ENCODE assay signal across 11 mouse cellular contexts in genomic region chr1:91313251-91313650, GRCm38 (mm10). TPM values are rescaled to one million over a fixed set of nuclear protein-coding genes. Genes with fewer than 3 reads are reported as not detected.
DNase-seq lines count a peak whose midpoint lies in the region; ATAC-seq and TF ChIP-seq lines count a peak whose summit lies in the region.
"Had no signal": no experiment of that assay in that cellular context is flagged by ENCODE, and none has a peak within 500 bp of the region (broad histone marks: within the 10 kb centered on the region; RNA-seq: fewer than 3 reads in every experiment).

No protein-coding gene starts in this region.

- H3K4me3 ChIP-seq in hindbrain, embryonic 11.5 days (ENCODE audit: low read depth, low read length), result no peak overlapping the region
- H3K4me3 ChIP-seq in hindbrain, embryonic 13.5 days, result no peak overlapping the region
- no peak overlapping the region for H3K4me3 ChIP-seq in bone marrow macrophage, adult 2 months (ENCODE audit: insufficient read depth, low read length)
- no peak overlapping the region for H3K4me3 ChIP-seq in heart, embryonic 10.5 days
- no peak overlapping the region for H3K4me3 ChIP-seq in liver, postnatal 0 days (ENCODE audit: low read depth, low read length)

- H3K9me3 ChIP-seq in hindbrain, embryonic 11.5 days (ENCODE audit: control insufficient read depth, low read length), result no peaks in the 10 kb centered on the region
- H3K9me3 ChIP-seq in hindbrain, embryonic 13.5 days, result no peaks in the 10 kb centered on the region
- H3K9me3 ChIP-seq in heart, embryonic 10.5 days, result no peaks in the 10 kb centered on the region
- H3K9me3 ChIP-seq in liver, postnatal 0 days (ENCODE audit: low read length), result no peaks in the 10 kb centered on the region

- TF ChIP-seq EP300 in liver, postnatal 0 days (IDR thresholded peaks at IDR 0.05; ENCODE audit: low read depth), result no peak

- TF ChIP-seq CTCF in bone marrow macrophage, adult 2 months (IDR thresholded peaks at IDR 0.05; ENCODE audit: low read depth, low read length), result no peak
- TF ChIP-seq CTCF in liver, postnatal 0 days (IDR thresholded peaks at IDR 0.05; ENCODE audit: low read depth), result no peak

- TF ChIP-seq POLR2A in bone marrow macrophage, adult 2 months (IDR thresholded peaks at IDR 0.05; ENCODE audit: borderline replicate concordance, low read depth, low read length), result no peak

- no peaks in the 10 kb centered on the region for H3K27me3 ChIP-seq in hindbrain, embryonic 11.5 days (ENCODE audit: control insufficient read depth, insufficient read depth, low read length)
- H3K27me3 ChIP-seq in hindbrain, embryonic 13.5 days, result no peaks in the 10 kb centered on the region
- no peaks in the 10 kb centered on the region for H3K27me3 ChIP-seq in heart, embryonic 10.5 days (ENCODE audit: insufficient read depth, poor library complexity, severe bottlenecking)
- no peaks in the 10 kb centered on the region for H3K27me3 ChIP-seq in liver, postnatal 0 days (ENCODE audit: insufficient read depth, low read length)

- ATAC-seq in hindbrain, embryonic 11.5 days (ENCODE audit: low FRiP score), result no peak
- ATAC-seq in hindbrain, embryonic 13.5 days (ENCODE audit: low FRiP score), result no peak
- no peak for ATAC-seq in megakaryocyte-erythroid progenitor cell, adult 5-6 weeks (replicated peaks; ENCODE audit: low FRiP score, low TSS enrichment, poor library complexity, severe bottlenecking)
- ATAC-seq in liver, postnatal 0 days, result no peak

- peak; percentile 39 for DNase-seq in hindbrain, embryonic 11.5 days (ENCODE audit: low spot score)
- no peak for DNase-seq in heart, embryonic 10.5 days (ENCODE audit: low spot score)
- DNase-seq in lung, postnatal 4 days, result peak; percentile 24 to 56
- no peak for DNase-seq in cerebellum, adult 18-20 months
- DNase-seq in liver, postnatal 0 days, result no peak
- DNase-seq: adrenal gland, postnatal 36 days; kidney, adult 11 months had no signal

- no peaks in the 10 kb centered on the region for H3K4me1 ChIP-seq in hindbrain, embryonic 11.5 days (replicated peaks; ENCODE audit: control insufficient read depth, insufficient read depth, low read length)
- 0 out of 2 replicates have a peak, but pooled peaks cover 3% of the 10 kb centered on the region for H3K4me1 ChIP-seq in hindbrain, embryonic 13.5 days (replicated peaks)
- 0 out of 2 replicates have a peak, but pooled peaks cover 4% of the 10 kb centered on the region for H3K4me1 ChIP-seq in bone marrow macrophage, adult 2 months (ENCODE audit: control insufficient read depth, insufficient read depth, low read length)
- H3K4me1 ChIP-seq in heart, embryonic 10.5 days, result peaks cover 23% of the 10 kb centered on the region
- H3K4me1 ChIP-seq in liver, postnatal 0 days (ENCODE audit: insufficient read depth), result no peaks in the 10 kb centered on the region

- no peaks in the 10 kb centered on the region for H3K36me3 ChIP-seq in hindbrain, embryonic 11.5 days (ENCODE audit: control insufficient read depth, insufficient read depth, low read length)
- H3K36me3 ChIP-seq in hindbrain, embryonic 13.5 days, result peaks cover 40% of the 10 kb centered on the region
- H3K36me3 ChIP-seq in heart, embryonic 10.5 days, result peaks cover 43% of the 10 kb centered on the region
- peaks cover 55% of the 10 kb centered on the region for H3K36me3 ChIP-seq in liver, postnatal 0 days (replicated peaks; ENCODE audit: insufficient read depth, low read length)

- no peak overlapping the region for H3K9ac ChIP-seq in hindbrain, embryonic 11.5 days (ENCODE audit: low read depth, low read length)
- no peak overlapping the region for H3K9ac ChIP-seq in hindbrain, embryonic 13.5 days
- H3K9ac ChIP-seq in liver, postnatal 0 days (replicated peaks), result no peak overlapping the region

- no peak overlapping the region for H3K4me2 ChIP-seq in hindbrain, embryonic 11.5 days (replicated peaks; ENCODE audit: low read depth, low read length)
- no peak overlapping the region for H3K4me2 ChIP-seq in hindbrain, embryonic 13.5 days
- no peak overlapping the region for H3K4me2 ChIP-seq in liver, postnatal 0 days (ENCODE audit: low read depth, low read length)

- 44% methylated on average over 5 of the region's 5 CpGs for WGBS in hindbrain, embryonic 11.5 days
- 40% methylated on average over 5 of the region's 5 CpGs for WGBS in hindbrain, embryonic 13.5 days
- 31% methylated on average over 5 of the region's 5 CpGs for WGBS in heart, embryonic 10.5 days
- 58% methylated on average over 5 of the region's 5 CpGs for WGBS in liver, postnatal 0 days (ENCODE audit: insufficient replicate concordance)

- no peak overlapping the region for H3K27ac ChIP-seq in hindbrain, embryonic 11.5 days (ENCODE audit: low read depth, low read length)
- no peak overlapping the region for H3K27ac ChIP-seq in hindbrain, embryonic 13.5 days
- 0 out of 2 replicates have a peak overlapping the region, but pooled peaks have one; percentile 11 for H3K27ac ChIP-seq in bone marrow macrophage, adult 2 months (ENCODE audit: insufficient read depth, low read depth, low read length)
- peak overlapping the region; percentile 85 for H3K27ac ChIP-seq in heart, embryonic 10.5 days
- H3K27ac ChIP-seq in liver, postnatal 0 days (ENCODE audit: low read depth), result no peak overlapping the region

RNA-seq across cellular contexts. Expression of gene Espnl, which starts 8.6 kb away (rescaled TPM):
- polyA plus RNA-seq in hindbrain, embryonic 11.5 days (2014; fragmentation: Nextera tagmentation; extraction: Ambion mirVana), result 0.03 TPM in 2 replicates
- polyA plus RNA-seq in hindbrain, embryonic 13.5 days (2015; fragmentation: Nextera tagmentation; extraction: Ambion mirVana), result 0.08 and 0.26 TPM in 2 replicates
- polyA plus RNA-seq in bone marrow macrophage, adult 2 months (2012; ENCODE audit: insufficient read depth, insufficient read length, missing spikeins), result not detected in 2 replicates
- 0.07 and 0.16 TPM in 2 replicates for polyA plus RNA-seq in heart, embryonic 10.5 days (2016; fragmentation: Nextera tagmentation; extraction: Ambion mirVana)
- 0.26 and 0.37 TPM in 2 replicates for total RNA-seq in megakaryocyte-erythroid progenitor cell, adult 5-6 weeks (2014; fragmentation: Nextera tagmentation)
- total RNA-seq in megakaryocyte-erythroid progenitor cell, adult 5-6 weeks (2017), result 0.15 TPM in 1 of 2 replicates, not detected in the other
- 0.04 TPM in 1 of 2 replicates, not detected in the other for polyA plus RNA-seq in liver, postnatal 0 days (2015; fragmentation: Nextera tagmentation; extraction: Ambion mirVana)
- polyA plus RNA-seq: liver, embryonic 16.5 days had no signal

RNA-seq across cellular contexts. Expression of gene Scly, which starts 15.1 kb away (rescaled TPM):
- polyA plus RNA-seq in hindbrain, embryonic 11.5 days (2014; fragmentation: Nextera tagmentation; extraction: Ambion mirVana), result 12.0 and 13.8 TPM in 2 replicates
- polyA plus RNA-seq in hindbrain, embryonic 13.5 days (2015; fragmentation: Nextera tagmentation; extraction: Ambion mirVana), result 11.6 and 12.2 TPM in 2 replicates
- polyA plus RNA-seq in bone marrow macrophage, adult 2 months (2012; ENCODE audit: insufficient read depth, insufficient read length, missing spikeins), result 19.2 and 22.6 TPM in 2 replicates
- 21.2 and 21.9 TPM in 2 replicates for polyA plus RNA-seq in heart, embryonic 10.5 days (2016; fragmentation: Nextera tagmentation; extraction: Ambion mirVana)
- 64.1 and 65.3 TPM in 2 replicates for total RNA-seq in megakaryocyte-erythroid progenitor cell, adult 5-6 weeks (2014; fragmentation: Nextera tagmentation)
- total RNA-seq in megakaryocyte-erythroid progenitor cell, adult 5-6 weeks (2017), result 31.7 and 40.4 TPM in 2 replicates
- 26.3 and 26.5 TPM in 2 replicates for polyA plus RNA-seq in liver, postnatal 0 days (2015; fragmentation: Nextera tagmentation; extraction: Ambion mirVana)

RNA-seq across cellular contexts. Expression of gene Klhl30, which starts 37.6 kb away (rescaled TPM):
- 0.06 and 0.33 TPM in 2 replicates for polyA plus RNA-seq in hindbrain, embryonic 11.5 days (2014; fragmentation: Nextera tagmentation; extraction: Ambion mirVana)
- 0.16 and 0.21 TPM in 2 replicates for polyA plus RNA-seq in hindbrain, embryonic 13.5 days (2015; fragmentation: Nextera tagmentation; extraction: Ambion mirVana)
- polyA plus RNA-seq in bone marrow macrophage, adult 2 months (2012; ENCODE audit: insufficient read depth, insufficient read length, missing spikeins), result not detected in 2 replicates
- 33.1 and 51.1 TPM in 2 replicates for polyA plus RNA-seq in heart, embryonic 10.5 days (2016; fragmentation: Nextera tagmentation; extraction: Ambion mirVana)
- total RNA-seq in megakaryocyte-erythroid progenitor cell, adult 5-6 weeks (2014; fragmentation: Nextera tagmentation), result 0.20 TPM in 1 of 2 replicates, not detected in the other
- total RNA-seq in megakaryocyte-erythroid progenitor cell, adult 5-6 weeks (2017), result not detected in 2 replicates
- polyA plus RNA-seq in liver, postnatal 0 days (2015; fragmentation: Nextera tagmentation; extraction: Ambion mirVana), result 0.06 and 0.12 TPM in 2 replicates

RNA-seq across cellular contexts. Expression of gene Erfe, which starts 53.0 kb away (rescaled TPM):
- polyA plus RNA-seq in hindbrain, embryonic 11.5 days (2014; fragmentation: Nextera tagmentation; extraction: Ambion mirVana), result 0.68 and 1.0 TPM in 2 replicates
- 0.22 and 0.45 TPM in 2 replicates for polyA plus RNA-seq in hindbrain, embryonic 13.5 days (2015; fragmentation: Nextera tagmentation; extraction: Ambion mirVana)
- polyA plus RNA-seq in bone marrow macrophage, adult 2 months (2012; ENCODE audit: insufficient read depth, insufficient read length, missing spikeins), result not detected in 2 replicates
- polyA plus RNA-seq in heart, embryonic 10.5 days (2016; fragmentation: Nextera tagmentation; extraction: Ambion mirVana), result 2.2 TPM in 2 replicates
- total RNA-seq in megakaryocyte-erythroid progenitor cell, adult 5-6 weeks (2014; fragmentation: Nextera tagmentation), result 2.0 and 2.3 TPM in 2 replicates
- total RNA-seq in megakaryocyte-erythroid progenitor cell, adult 5-6 weeks (2017), result 0.04 and 0.42 TPM in 2 replicates
- 0.95 and 1.3 TPM in 2 replicates for polyA plus RNA-seq in liver, postnatal 0 days (2015; fragmentation: Nextera tagmentation; extraction: Ambion mirVana)

Comparison
In these comparisons a context has a peak if more than half of its experiments do, and no peak if none do; other contexts are left out.
1. DNase-seq: peak in hindbrain, embryonic 11.5 days (single experiment) and lung, postnatal 4 days (2 of 2); none in heart, embryonic 10.5 days (single experiment), cerebellum, adult 18-20 months (0 of 2) and liver, postnatal 0 days (single experiment).
2. H3K27ac ChIP-seq: peak in bone marrow macrophage, adult 2 months (single experiment) and heart, embryonic 10.5 days (single experiment); none in hindbrain, embryonic 11.5 days (single experiment), hindbrain, embryonic 13.5 days (single experiment) and liver, postnatal 0 days (single experiment).
3. RNA of gene Klhl30, which starts 37.6 kb away (polyA plus RNA-seq): 33.1 to 51.1 TPM in heart, embryonic 10.5 days; 0.16 to 0.21 TPM in hindbrain, embryonic 13.5 days, 0.06 to 0.33 TPM in hindbrain, embryonic 11.5 days, 0.06 to 0.12 TPM in liver, postnatal 0 days and not detected in bone marrow macrophage, adult 2 months; every median in the first group is over 10 times any median in the second.